Mouse (Mus musculus): ENCODE measurements around the gene Ssc5d. TPM values are rescaled to one million over a fixed set of nuclear protein-coding genes. Genes with fewer than 3 reads are reported as not detected.

The Ssc5d gene
- polyA plus RNA-seq, 1 experiment from 2014 or later: 0.97 TPM

DNA sequence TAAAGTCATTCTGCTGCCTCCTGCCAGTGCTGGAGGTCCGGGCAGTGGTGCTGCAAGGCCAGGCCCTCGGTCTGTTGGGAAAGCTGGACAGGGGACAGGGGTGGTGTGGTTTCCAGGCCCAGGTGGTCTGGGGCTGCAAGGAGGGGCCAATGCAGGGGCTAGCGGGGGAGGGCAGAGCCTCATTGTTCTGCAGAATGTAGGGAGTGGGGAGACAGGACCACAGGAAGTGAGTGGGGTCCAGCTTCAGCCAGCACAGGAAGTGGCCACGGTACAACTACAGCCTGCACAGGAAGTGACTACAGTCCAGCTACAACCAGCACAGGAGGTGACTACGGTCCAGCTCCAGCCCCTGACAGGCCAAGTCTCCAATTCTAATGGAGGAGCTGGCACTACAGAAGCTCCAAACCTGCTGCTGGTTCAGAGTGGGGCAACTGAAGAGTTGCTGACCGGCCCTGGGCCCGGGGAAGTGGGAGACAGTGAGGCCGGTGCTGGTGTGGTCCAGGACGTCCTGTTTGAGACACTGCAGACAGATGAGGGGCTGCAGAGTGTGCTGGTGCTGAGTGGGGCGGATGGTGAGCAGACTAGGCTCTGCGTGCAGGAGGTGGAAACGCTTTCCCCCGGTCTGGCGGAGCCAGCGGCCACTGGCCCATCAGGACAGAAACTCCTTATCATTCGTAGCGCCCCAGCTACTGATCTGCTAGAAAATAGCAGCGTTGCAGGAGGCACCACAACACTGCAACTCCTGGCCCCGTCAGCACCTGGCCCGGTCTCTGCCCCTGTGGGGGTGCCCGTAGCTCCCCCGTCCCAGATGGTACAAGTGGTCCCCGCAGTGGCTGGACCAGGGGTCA, 4.4 kb upstream of the Ssc5d start:
- peak overlapping the region; percentile 65 for H3K27ac ChIP-seq (replicated peaks; ENCODE audit: low read depth, low read length)
- DNase-seq (ENCODE audit: low spot score): no peak
- no peaks in the 10 kb centered on the region for H3K9me3 ChIP-seq (replicated peaks; ENCODE audit: control insufficient read depth, low read length)
- H3K4me2 ChIP-seq (ENCODE audit: low read depth, low read length): no peak overlapping the region; the same call in 1 of the 2 replicates
- H3K27me3 ChIP-seq (ENCODE audit: control insufficient read depth, insufficient read depth, low read length): no peaks in the 10 kb centered on the region
- no peak for ATAC-seq (replicated peaks; ENCODE audit: insufficient number of reproducible peaks, low FRiP score, low TSS enrichment, low read depth)
- peaks cover 25% of the 10 kb centered on the region for H3K4me1 ChIP-seq (ENCODE audit: control insufficient read depth, insufficient read depth, low read length)
- H3K9ac ChIP-seq (replicated peaks; ENCODE audit: low read length): 0 out of 2 replicates have a peak overlapping the region, but pooled peaks have one; percentile 9
- no peak overlapping the region for H3K4me3 ChIP-seq (ENCODE audit: low read depth, low read length)
- H3K36me3 ChIP-seq (replicated peaks; ENCODE audit: control insufficient read depth, insufficient read depth, low read depth, low read length): peaks cover 8% of the 10 kb centered on the region
- 59% methylated on average over 23 of the region's 23 CpGs for WGBS

DNA sequence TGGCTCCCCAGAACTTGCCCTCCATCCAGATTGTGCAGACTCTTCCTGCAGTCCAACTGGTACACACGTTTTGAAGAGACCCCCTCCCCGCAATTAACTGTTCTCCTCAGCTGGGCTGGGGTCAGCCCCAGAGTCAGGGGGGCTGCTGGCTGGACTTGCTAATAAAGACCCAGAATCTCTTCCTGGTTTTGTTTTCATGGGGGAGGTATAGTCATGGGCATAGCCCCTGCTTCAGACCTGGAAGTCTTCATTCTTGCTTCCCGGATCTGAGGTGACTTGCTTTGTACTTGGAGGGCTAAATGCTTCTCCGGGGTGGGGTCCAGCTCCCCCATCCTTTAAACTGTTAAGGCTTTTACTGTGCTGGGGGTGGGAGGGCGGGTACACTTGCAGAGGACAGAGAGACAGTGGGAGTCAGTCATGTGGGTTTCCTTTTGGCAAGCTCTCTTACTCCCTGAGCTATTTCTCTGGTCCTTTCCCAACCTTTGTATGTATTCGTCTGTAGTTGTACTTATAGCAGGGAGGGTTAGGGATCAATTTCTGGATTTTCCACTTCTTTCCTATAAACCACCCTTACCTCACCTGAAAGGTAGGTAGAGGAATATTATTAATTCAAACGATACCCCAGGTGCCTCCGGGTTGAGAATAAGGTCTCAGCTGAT, 3.6 kb upstream of the Ssc5d start, which contains the start of gene Nat14:
TSS of gene Nat14 (plus strand) at position 205 of the 659 bp plus-strand sequence.
- H3K9ac ChIP-seq (replicated peaks; ENCODE audit: low read length): peak within 1 kb of the TSS; percentile 50
- H3K4me1 ChIP-seq (ENCODE audit: control insufficient read depth, insufficient read depth, low read length): peaks cover 25% of the 10 kb centered on the region
- no peaks in the 10 kb centered on the region for H3K9me3 ChIP-seq (replicated peaks; ENCODE audit: control insufficient read depth, low read length)
- WGBS: 30% methylated on average over 8 of the region's 8 CpGs
- no peak for ATAC-seq (replicated peaks; ENCODE audit: insufficient number of reproducible peaks, low FRiP score, low TSS enrichment, low read depth)
- H3K27ac ChIP-seq (replicated peaks; ENCODE audit: low read depth, low read length): peak within 1 kb of the TSS; percentile 87
- peak within 1 kb of the TSS; percentile 53 for H3K4me2 ChIP-seq (ENCODE audit: low read depth, low read length)
- DNase-seq (ENCODE audit: low spot score): no peak
- no peaks in the 10 kb centered on the region for H3K27me3 ChIP-seq (ENCODE audit: control insufficient read depth, insufficient read depth, low read length)
- H3K36me3 ChIP-seq (replicated peaks; ENCODE audit: control insufficient read depth, insufficient read depth, low read depth, low read length): peaks cover 8% of the 10 kb centered on the region
- peak within 1 kb of the TSS; percentile 23 for H3K4me3 ChIP-seq (ENCODE audit: low read depth, low read length)

DNA sequence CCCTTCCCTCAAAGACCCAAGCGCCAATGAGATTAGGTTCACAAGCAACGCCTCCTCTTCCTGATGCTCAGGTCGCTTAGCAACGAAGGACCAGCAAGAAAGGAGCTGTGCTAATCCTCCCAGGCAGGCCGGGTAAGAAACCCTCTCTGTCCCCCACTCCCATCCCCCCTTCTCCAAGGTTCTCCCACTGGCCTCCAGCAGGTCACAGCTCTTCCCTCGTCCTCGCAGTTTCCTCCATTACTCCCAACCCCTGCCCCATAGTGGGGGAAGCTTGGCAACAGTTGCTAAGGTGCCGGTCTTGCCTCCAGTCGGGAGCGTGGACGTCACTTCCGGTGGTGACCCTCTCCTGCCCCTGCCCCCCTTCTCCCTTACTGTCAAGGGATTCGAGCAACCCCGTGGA, 3.1 kb upstream of the Ssc5d start:
- DNase-seq (ENCODE audit: low spot score): peak; percentile 90
- H3K9ac ChIP-seq (replicated peaks; ENCODE audit: low read length): peak overlapping the region; percentile 50
- H3K9me3 ChIP-seq (replicated peaks; ENCODE audit: control insufficient read depth, low read length): no peaks in the 10 kb centered on the region
- peaks cover 25% of the 10 kb centered on the region for H3K4me1 ChIP-seq (ENCODE audit: control insufficient read depth, insufficient read depth, low read length)
- H3K27me3 ChIP-seq (ENCODE audit: control insufficient read depth, insufficient read depth, low read length): no peaks in the 10 kb centered on the region
- peak overlapping the region; percentile 87 for H3K27ac ChIP-seq (replicated peaks; ENCODE audit: low read depth, low read length)
- H3K4me3 ChIP-seq (ENCODE audit: low read depth, low read length): peak overlapping the region; percentile 23
- WGBS: under 1% methylated on average over 14 of the region's 14 CpGs
- peak; percentile 21 for ATAC-seq (replicated peaks; ENCODE audit: insufficient number of reproducible peaks, low FRiP score, low TSS enrichment, low read depth)
- peak overlapping the region; percentile 53 for H3K4me2 ChIP-seq (ENCODE audit: low read depth, low read length)
- H3K36me3 ChIP-seq (replicated peaks; ENCODE audit: control insufficient read depth, insufficient read depth, low read depth, low read length): peaks cover 8% of the 10 kb centered on the region

DNA sequence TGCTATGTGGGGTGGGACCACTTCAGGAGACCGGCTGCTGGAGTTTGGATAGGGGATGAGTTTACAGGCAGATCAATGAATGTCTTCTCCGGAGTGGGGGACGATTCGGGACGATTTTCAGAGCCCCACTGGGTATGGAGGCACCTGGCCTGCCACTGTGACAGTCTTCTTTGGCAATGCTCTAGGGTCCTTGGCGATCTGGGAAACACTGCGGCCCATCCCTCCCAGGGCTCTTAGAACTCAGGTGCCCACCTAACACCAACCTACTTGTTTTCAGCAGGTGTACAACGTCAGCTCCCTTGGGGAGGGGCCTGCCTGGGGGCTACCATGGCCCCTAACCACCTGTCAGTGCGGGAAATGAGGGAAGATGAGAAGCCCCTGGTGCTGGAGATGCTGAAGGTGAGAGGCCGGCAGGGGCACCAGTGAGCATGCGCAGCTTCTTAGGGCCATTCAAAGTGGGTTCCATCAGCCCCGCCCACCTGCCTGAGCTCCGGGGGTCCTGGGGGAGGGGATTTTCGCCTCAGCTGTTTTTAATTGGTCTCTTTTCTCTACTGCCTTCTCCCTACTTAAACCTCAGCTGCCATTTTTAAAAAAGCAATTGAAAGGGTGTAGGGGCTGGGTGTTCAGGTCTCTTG, 2.5 kb upstream of the Ssc5d start:
- Histone ChIP-seq H3K4me2 (ENCODE audit: low read depth, low read length) (peak overlapping the region; percentile 53), H3K27me3 (ENCODE audit: control insufficient read depth, insufficient read depth, low read length) (no peaks in the 10 kb centered on the region), H3K4me1 (ENCODE audit: control insufficient read depth, insufficient read depth, low read length) (peaks cover 25% of the 10 kb centered on the region), H3K9me3 (replicated peaks; ENCODE audit: control insufficient read depth, low read length) (no peaks in the 10 kb centered on the region), H3K9ac (replicated peaks; ENCODE audit: low read length) (peak overlapping the region; percentile 50), H3K27ac (replicated peaks; ENCODE audit: low read depth, low read length) (peak overlapping the region; percentile 87), H3K4me3 (ENCODE audit: low read depth, low read length) (peak overlapping the region; percentile 23), H3K36me3 (replicated peaks; ENCODE audit: control insufficient read depth, insufficient read depth, low read depth, low read length) (peaks cover 8% of the 10 kb centered on the region)
- under 1% methylated on average over 14 of the region's 14 CpGs for WGBS
- ATAC-seq (replicated peaks; ENCODE audit: insufficient number of reproducible peaks, low FRiP score, low TSS enrichment, low read depth) (peak; percentile 11), DNase-seq (ENCODE audit: low spot score) (peak; percentile 91)

DNA sequence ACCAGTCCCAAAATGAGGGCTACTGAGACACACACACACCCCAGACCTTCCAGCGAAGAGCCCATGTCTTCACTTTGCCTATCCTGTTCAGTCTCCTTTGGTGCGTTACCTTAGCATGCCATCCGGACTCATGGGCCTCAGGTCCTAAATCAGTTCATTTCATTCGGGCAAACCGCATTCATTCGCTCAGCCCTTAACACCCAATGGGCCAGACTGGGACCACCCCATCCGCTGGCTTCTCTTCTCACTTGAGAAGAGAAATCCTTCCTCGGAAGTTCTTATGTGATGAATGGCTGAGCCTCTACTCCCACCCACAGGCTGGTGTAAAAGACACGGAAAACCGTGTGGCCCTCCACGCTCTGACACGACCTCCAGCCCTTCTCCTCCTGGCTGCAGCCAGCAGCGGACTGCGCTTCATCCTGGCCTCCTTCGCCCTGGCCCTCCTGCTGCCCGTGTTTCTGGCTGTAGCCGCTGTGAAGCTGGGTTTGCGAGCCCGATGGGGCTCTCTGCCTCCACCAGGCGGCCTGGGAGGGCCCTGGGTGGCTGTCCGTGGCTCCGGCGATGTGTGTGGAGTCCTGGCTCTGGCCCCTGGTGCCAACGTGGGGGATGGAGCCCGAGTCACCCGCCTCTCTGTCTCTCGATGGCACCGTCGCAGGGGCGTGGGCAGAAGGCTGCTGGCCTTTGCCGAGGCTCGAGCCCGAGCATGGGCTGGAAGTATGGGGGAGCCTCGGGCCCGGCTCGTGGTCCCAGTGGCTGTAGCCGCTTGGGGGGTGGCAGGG, 1.8 kb upstream of the Ssc5d start:
- Histone ChIP-seq H3K4me2 (ENCODE audit: low read depth, low read length) (peak overlapping the region; percentile 53), H3K9ac (replicated peaks; ENCODE audit: low read length) (peak overlapping the region; percentile 68), H3K36me3 (replicated peaks; ENCODE audit: control insufficient read depth, insufficient read depth, low read depth, low read length) (peaks cover 8% of the 10 kb centered on the region), H3K9me3 (replicated peaks; ENCODE audit: control insufficient read depth, low read length) (no peaks in the 10 kb centered on the region), H3K4me1 (ENCODE audit: control insufficient read depth, insufficient read depth, low read length) (peaks cover 25% of the 10 kb centered on the region), H3K27me3 (ENCODE audit: control insufficient read depth, insufficient read depth, low read length) (no peaks in the 10 kb centered on the region), H3K27ac (replicated peaks; ENCODE audit: low read depth, low read length) (peak overlapping the region; percentile 87), H3K4me3 (ENCODE audit: low read depth, low read length) (peak overlapping the region; percentile 21)
- WGBS: 4% methylated on average over 37 of the region's 37 CpGs
- DNase-seq (ENCODE audit: low spot score) (peak; percentile 59), ATAC-seq (replicated peaks; ENCODE audit: insufficient number of reproducible peaks, low FRiP score, low TSS enrichment, low read depth) (no peak)

DNA sequence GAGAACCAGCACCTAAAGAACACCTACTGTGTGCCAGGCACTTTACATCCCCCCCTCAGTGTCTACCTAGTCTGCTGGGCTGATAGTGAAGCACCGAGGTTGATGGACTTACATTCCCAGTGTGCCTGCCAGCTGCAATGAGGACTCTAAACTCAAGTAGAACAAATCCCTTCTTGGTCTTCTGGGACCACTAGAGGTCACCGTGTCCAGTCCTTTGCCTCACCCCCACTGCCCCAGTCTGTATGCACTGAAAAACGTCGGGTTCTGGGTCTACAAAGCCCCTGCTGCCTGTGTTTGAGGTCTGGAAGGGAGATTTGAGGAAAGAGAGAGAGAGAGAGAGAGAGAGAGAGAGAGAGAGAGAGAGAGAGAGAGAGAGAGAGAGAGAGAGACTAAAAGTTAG, 1.1 kb upstream of the Ssc5d start:
- H3K4me1 ChIP-seq (ENCODE audit: control insufficient read depth, insufficient read depth, low read length): peaks cover 25% of the 10 kb centered on the region
- H3K4me2 ChIP-seq (ENCODE audit: low read depth, low read length): peak overlapping the region; percentile 53
- no peak for ATAC-seq (replicated peaks; ENCODE audit: insufficient number of reproducible peaks, low FRiP score, low TSS enrichment, low read depth)
- 4% methylated on average over 4 of the region's 4 CpGs for WGBS
- no peaks in the 10 kb centered on the region for H3K9me3 ChIP-seq (replicated peaks; ENCODE audit: control insufficient read depth, low read length)
- H3K36me3 ChIP-seq (replicated peaks; ENCODE audit: control insufficient read depth, insufficient read depth, low read depth, low read length): peaks cover 8% of the 10 kb centered on the region
- peak overlapping the region; percentile 21 for H3K4me3 ChIP-seq (ENCODE audit: low read depth, low read length)
- DNase-seq (ENCODE audit: low spot score): peak; percentile 28
- H3K9ac ChIP-seq (replicated peaks; ENCODE audit: low read length): peak overlapping the region; percentile 68
- H3K27ac ChIP-seq (replicated peaks; ENCODE audit: low read depth, low read length): peak overlapping the region; percentile 87
- no peaks in the 10 kb centered on the region for H3K27me3 ChIP-seq (ENCODE audit: control insufficient read depth, insufficient read depth, low read length)

DNA sequence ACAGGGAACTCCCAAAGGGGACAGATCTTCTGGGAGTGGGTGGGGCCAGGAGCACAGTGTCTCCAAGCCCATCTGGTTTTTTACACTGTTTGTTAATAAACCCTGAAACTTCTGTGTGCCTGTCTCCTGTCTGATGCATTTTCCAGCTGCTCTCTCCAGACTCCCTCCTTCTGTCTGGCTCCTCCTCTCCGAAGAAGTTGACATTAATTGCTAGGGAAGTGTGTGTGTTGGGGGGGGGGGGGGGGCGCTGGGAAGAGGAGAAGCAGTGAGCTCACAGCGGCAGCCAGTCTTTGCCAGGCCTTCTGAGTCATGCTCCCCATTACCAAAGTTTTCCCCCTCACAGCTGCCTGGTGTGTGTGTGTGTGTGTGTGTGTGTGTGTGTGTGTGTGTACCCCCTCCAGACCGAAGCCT, 689 bp upstream of the Ssc5d start:
- Histone ChIP-seq H3K4me2 (ENCODE audit: low read depth, low read length) (no peak overlapping the region), H3K4me3 (ENCODE audit: low read depth, low read length) (no peak overlapping the region), H3K27me3 (ENCODE audit: control insufficient read depth, insufficient read depth, low read length) (no peaks in the 10 kb centered on the region), H3K4me1 (ENCODE audit: control insufficient read depth, insufficient read depth, low read length) (peaks cover 25% of the 10 kb centered on the region), H3K9ac (replicated peaks; ENCODE audit: low read length) (peak overlapping the region; percentile 5), H3K36me3 (replicated peaks; ENCODE audit: control insufficient read depth, insufficient read depth, low read depth, low read length) (peaks cover 4% of the 10 kb centered on the region), H3K27ac (replicated peaks; ENCODE audit: low read depth, low read length) (peak overlapping the region; percentile 87), H3K9me3 (replicated peaks; ENCODE audit: control insufficient read depth, low read length) (no peaks in the 10 kb centered on the region)
- 3% methylated on average over 3 of the region's 4 CpGs for WGBS
- ATAC-seq (replicated peaks; ENCODE audit: insufficient number of reproducible peaks, low FRiP score, low TSS enrichment, low read depth) (no peak), DNase-seq (ENCODE audit: low spot score) (peak; percentile 59)
